Mouse (Mus musculus) B cell, adult 67 days (primary cell): Measurements from ENCODE around the gene Abcc12. TPM values are rescaled to one million over a fixed set of nuclear protein-coding genes. Genes with fewer than 3 reads are reported as not detected.

Experiments used
- total RNA-seq, 2 experiments: library from RNA; stranded (reverse); gene quantifications; 4 replicates each; pipeline ENCODE4 v1.2.4; 2023

Gene Abcc12
- total RNA-seq, result not detected

DNA sequence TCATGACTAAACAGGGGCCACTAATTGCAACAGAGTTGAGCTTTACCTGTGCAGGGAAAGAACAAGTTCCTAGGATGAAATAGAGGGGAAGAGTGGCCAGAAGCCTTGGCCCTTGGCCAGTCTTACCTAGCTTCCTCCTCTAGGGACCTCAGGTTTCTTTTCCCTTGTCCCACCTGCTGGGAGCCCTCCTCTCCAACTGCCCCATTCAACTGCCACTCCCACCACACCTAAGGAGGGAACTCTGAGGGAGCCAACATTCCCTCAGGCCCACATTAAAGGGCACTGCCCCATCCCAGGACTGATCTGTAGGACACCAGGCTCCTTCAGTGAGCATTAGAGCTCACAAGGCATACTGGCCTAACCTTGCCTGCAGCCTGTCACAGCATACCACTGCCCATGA lies at the start of gene Abcc12:
TSS of gene Abcc12 (minus strand) at position 229 of the 400 bp plus-strand sequence.

GRCm38 (mm10) chr8:86623911-86624731 lies 43.6 kb upstream of the Abcc12 start, which contains the start of gene Lonp2:
Lonp2 (plus strand) TSS chr8:86624043.

Other genes with a start within 250 kb of the Abcc12 start
- gene Lonp2, start 43.4 kb upstream of the Abcc12 start, total RNA-seq, result 10 to 100 TPM; 63.2 to 65.3 TPM
- gene Gm10638, start 165.0 kb upstream of the Abcc12 start, total RNA-seq, result 1 to 10 TPM in 1 of 2 experiments, under 1 TPM in 1; 0.65 to 1.0 TPM
- 10 to 100 TPM; 23.4 TPM for gene Siah1a, start 165.2 kb upstream of the Abcc12 start, total RNA-seq